Mouse (Mus musculus): ENCODE measurements around the gene Dgkk.

- TF ChIP-seq EP300 (IDR thresholded peaks at IDR 0.05; ENCODE audit: low read depth) (no peak), CTCF (IDR thresholded peaks at IDR 0.05; ENCODE audit: low read depth) (no peak)
These were observed 28.4 kb upstream of the Dgkk start for GRCm38 (mm10) chrX:6750714-6751113.

Data from heart, postnatal 0 days (tissue).